Mouse (Mus musculus): ENCODE results near the gene Rad23a. TPM values are rescaled to one million over a fixed set of nuclear protein-coding genes. Genes with fewer than 3 reads are reported as not detected.

Gene Rad23a
- polyA plus RNA-seq, 1 experiment = 117 TPM

DNA sequence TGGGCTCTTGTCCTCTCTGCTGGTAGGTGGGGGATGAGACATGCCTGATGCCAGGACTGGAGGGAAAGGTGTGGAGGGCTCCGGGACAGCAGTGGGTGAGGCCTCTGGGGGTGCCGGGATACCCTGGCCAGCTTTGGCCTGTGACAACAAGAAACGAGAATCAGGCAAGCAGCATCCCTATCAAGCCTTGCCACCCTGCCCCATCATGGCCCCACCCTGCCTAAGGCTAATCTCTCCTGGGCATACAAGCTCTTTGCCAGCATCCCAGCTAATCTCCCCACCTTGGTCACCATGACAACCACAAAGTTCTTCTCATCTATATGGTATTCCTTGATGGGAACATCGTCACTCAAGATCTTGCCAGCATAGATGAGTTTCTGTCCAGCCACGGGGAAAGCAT is 2.0 kb downstream of the Rad23a start:
- no peak for DNase-seq
- Histone ChIP-seq H3K27me3 (ENCODE audit: control insufficient read depth, insufficient read depth, low read length) (no peaks in the 10 kb centered on the region), H3K27ac (ENCODE audit: insufficient read depth, low read length) (no peak overlapping the region), H3K4me1 (ENCODE audit: control insufficient read depth, insufficient read depth, low read length) (peaks cover 35% of the 10 kb centered on the region), H3K4me3 (replicated peaks; ENCODE audit: insufficient read depth, low read depth, low read length) (no peak overlapping the region)
- WGBS = 74% methylated on average over 5 of the region's 5 CpGs
- no peak for TF ChIP-seq CTCF (IDR thresholded peaks at IDR 0.05; ENCODE audit: borderline replicate concordance, insufficient read depth, low read depth, low read length)
- TF ChIP-seq POLR2A (IDR thresholded peaks at IDR 0.05; ENCODE audit: borderline replicate concordance, insufficient read depth, low read length) = no peak

DNA sequence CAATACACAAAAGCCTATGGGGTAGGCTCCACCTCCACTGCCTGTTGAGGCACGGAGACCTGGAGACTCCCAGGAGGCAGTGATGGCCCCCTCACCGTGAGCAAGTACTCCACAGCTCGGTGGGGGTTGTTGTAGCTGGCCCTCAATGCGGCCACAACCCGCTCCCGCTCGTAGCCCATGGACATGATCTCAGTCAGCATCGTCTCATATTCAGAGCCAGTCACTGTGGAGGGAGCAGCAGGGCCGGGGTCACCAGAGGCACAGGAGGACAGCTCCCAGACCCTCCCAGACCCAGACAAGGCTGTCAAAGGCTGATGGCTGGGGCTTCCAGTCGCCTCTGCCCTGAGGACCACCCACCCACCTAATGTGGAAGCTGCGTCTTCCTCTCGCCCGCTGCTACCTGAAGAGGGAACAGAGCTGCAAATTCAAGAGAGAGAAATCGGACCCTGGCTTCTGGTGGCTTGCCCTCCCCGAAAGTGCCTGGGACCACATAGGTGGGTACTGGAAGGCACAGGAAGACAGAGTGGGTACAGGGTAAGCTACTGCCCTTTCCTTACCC is 2.5 kb downstream of the Rad23a start:
- Histone ChIP-seq H3K27ac (ENCODE audit: insufficient read depth, low read length) (no peak overlapping the region), H3K4me3 (replicated peaks; ENCODE audit: insufficient read depth, low read depth, low read length) (no peak overlapping the region), H3K27me3 (ENCODE audit: control insufficient read depth, insufficient read depth, low read length) (no peaks in the 10 kb centered on the region), H3K4me1 (ENCODE audit: control insufficient read depth, insufficient read depth, low read length) (peaks cover 35% of the 10 kb centered on the region)
- TF ChIP-seq CTCF (IDR thresholded peaks at IDR 0.05; ENCODE audit: borderline replicate concordance, insufficient read depth, low read depth, low read length) (no peak), POLR2A (IDR thresholded peaks at IDR 0.05; ENCODE audit: borderline replicate concordance, insufficient read depth, low read length) (no peak)
- 71% methylated on average over 15 of the region's 15 CpGs for WGBS
- DNase-seq = no peak

DNA sequence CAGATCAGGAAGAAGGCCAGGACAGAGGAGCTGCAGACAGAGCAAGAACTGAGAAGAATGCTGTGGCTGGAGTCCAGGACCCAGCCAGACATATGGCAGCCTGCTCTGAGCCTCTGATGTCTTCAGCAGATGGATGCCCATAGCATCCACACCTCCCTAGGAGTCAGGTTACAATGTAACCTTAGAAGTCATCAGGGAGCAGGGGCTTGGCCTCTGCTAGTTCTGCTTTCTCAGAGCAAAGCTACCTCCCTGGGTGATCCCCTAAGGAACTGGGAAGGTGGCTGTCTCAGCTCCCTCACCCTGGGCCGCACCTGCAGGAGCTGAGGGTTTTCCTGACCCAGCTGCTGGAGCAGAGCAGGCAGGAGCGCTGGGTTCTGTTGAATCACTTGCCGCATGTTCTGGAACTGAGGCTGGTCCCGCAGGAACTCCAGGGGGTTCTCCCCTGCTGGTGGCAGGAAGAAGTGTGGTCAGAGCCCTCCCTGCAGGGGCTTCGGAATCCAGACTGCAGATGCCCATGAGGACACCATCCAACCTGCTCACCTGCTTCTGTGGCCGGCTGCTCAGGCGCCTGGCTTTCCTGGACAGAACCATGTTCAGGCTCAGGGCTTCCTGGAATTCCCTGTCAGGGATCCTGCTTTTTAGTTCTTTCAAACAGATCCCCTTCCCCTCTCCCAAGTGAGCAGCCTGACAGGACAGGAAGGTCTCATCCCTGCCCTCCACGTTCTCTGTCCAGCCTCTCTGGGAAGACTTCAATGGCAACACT is 3.1 kb downstream of the Rad23a start:
- Histone ChIP-seq H3K27ac (ENCODE audit: insufficient read depth, low read length) (peak overlapping the region; percentile 27; the same call in 1 of the 2 replicates), H3K27me3 (ENCODE audit: control insufficient read depth, insufficient read depth, low read length) (no peaks in the 10 kb centered on the region), H3K4me3 (replicated peaks; ENCODE audit: insufficient read depth, low read depth, low read length) (no peak overlapping the region), H3K4me1 (ENCODE audit: control insufficient read depth, insufficient read depth, low read length) (peaks cover 35% of the 10 kb centered on the region)
- 25% methylated on average over 8 of the region's 8 CpGs for WGBS
- peak; percentile 53 to 64 for DNase-seq
- TF ChIP-seq POLR2A (IDR thresholded peaks at IDR 0.05; ENCODE audit: borderline replicate concordance, insufficient read depth, low read length) (no peak), CTCF (IDR thresholded peaks at IDR 0.05; ENCODE audit: borderline replicate concordance, insufficient read depth, low read depth, low read length) (no peak)

DNA sequence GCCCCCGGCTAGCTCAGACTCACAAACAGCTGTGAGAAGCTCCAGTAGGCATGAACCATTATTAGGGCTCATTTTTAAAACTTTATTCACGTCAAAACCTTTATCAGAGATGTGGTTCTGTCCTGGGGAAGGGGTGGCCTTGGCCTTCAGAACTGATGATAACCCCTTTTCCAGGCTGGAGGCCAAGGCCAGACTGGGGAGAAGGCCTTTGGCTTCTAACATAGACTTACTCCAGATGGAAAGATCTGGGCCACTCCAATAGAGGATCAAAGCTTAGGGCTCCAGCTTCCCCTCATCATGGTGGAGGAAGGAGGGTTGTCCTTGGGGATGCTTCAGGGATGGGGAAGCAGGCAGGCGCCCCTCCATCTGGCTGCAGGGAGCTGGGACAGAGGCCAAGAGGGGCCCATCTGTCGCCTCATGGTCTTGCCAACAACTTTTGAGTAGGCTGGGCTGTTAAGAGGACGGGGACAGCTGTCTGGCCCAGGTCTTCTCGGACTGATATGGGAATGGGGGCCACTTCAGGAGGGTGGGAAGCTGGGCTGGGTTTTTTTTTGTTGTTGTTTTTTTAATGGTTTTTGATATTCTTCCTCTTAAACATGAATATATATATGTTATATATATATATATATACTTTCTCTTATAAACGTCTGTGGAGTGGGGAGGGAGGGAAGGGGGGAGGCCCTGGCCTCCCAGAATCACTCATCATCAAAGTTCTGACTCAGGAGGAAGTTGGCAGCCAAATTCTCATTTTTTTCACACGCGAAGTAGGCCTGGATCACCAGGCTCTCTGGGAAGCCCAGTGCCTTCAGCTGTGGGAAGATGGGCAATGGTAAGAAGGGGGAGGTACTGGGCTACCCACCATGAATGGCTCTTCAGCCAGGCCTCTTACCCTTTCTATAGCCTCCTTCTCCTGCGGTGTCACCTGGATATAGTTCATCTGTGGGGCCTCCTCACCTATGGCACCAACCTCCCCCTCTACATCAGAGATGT is 5.3 kb downstream of the Rad23a start:
- Histone ChIP-seq H3K4me3 (replicated peaks; ENCODE audit: insufficient read depth, low read depth, low read length) (no peak overlapping the region), H3K27me3 (ENCODE audit: control insufficient read depth, insufficient read depth, low read length) (no peaks in the 10 kb centered on the region), H3K4me1 (ENCODE audit: control insufficient read depth, insufficient read depth, low read length) (peaks cover 35% of the 10 kb centered on the region), H3K27ac (ENCODE audit: insufficient read depth, low read length) (peak overlapping the region; percentile 37)
- WGBS = 8% methylated on average over 10 of the region's 10 CpGs
- DNase-seq = peak; percentile 87 to 88
- TF ChIP-seq POLR2A (IDR thresholded peaks at IDR 0.05; ENCODE audit: borderline replicate concordance, insufficient read depth, low read length) (no peak), CTCF (IDR thresholded peaks at IDR 0.05; ENCODE audit: borderline replicate concordance, insufficient read depth, low read depth, low read length) (no peak)

DNA sequence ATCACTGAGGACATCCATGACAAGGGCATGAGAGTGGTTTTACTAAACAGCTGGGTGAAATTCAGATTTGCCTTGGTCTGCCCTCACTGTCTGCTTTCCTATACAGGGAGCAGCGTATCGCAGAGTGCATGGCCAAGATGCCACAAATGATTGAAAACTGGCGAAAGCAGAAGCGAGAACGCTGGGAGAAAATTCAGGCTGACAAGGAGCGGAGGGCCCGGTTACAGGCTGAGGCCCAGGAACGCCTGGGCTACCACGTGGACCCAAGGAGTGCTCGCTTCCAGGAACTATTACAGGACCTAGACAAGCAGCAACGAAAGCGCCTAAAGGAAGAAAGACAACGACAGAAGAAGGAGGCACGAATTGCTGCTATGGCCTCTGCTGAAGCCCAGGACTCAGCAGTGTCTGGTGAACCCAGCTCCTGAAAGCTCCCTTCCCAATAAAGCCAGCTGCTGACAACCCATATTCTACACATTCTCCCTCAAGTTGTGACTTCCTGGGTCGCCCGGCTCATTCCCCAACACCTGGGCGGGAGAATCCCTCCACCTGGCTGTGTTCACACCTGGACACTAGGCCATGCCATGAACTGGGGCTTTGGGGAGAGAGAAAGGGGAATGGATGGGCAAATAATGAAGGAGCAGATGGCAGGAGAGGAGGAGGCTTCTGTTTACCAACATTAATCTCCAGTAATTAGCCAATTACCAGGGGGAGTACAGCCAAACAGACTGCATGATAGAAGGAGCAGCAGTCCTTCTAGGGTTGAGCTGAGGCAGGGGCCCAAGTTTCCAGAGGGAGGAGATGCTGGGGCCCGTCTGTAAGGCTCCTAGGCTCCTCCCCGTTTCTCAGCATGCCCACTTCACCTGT is 6.2 kb downstream of the Rad23a start:
- Histone ChIP-seq H3K4me3 (replicated peaks; ENCODE audit: insufficient read depth, low read depth, low read length) (no peak overlapping the region), H3K27ac (ENCODE audit: insufficient read depth, low read length) (peak overlapping the region; percentile 37), H3K27me3 (ENCODE audit: control insufficient read depth, insufficient read depth, low read length) (no peaks in the 10 kb centered on the region), H3K4me1 (ENCODE audit: control insufficient read depth, insufficient read depth, low read length) (peaks cover 35% of the 10 kb centered on the region)
- 27% methylated on average over 19 of the region's 19 CpGs for WGBS
- peak; percentile 41 to 57 for DNase-seq
- no peak for TF ChIP-seq CTCF (IDR thresholded peaks at IDR 0.05; ENCODE audit: borderline replicate concordance, insufficient read depth, low read depth, low read length)
- no peak for TF ChIP-seq POLR2A (IDR thresholded peaks at IDR 0.05; ENCODE audit: borderline replicate concordance, insufficient read depth, low read length)

DNA sequence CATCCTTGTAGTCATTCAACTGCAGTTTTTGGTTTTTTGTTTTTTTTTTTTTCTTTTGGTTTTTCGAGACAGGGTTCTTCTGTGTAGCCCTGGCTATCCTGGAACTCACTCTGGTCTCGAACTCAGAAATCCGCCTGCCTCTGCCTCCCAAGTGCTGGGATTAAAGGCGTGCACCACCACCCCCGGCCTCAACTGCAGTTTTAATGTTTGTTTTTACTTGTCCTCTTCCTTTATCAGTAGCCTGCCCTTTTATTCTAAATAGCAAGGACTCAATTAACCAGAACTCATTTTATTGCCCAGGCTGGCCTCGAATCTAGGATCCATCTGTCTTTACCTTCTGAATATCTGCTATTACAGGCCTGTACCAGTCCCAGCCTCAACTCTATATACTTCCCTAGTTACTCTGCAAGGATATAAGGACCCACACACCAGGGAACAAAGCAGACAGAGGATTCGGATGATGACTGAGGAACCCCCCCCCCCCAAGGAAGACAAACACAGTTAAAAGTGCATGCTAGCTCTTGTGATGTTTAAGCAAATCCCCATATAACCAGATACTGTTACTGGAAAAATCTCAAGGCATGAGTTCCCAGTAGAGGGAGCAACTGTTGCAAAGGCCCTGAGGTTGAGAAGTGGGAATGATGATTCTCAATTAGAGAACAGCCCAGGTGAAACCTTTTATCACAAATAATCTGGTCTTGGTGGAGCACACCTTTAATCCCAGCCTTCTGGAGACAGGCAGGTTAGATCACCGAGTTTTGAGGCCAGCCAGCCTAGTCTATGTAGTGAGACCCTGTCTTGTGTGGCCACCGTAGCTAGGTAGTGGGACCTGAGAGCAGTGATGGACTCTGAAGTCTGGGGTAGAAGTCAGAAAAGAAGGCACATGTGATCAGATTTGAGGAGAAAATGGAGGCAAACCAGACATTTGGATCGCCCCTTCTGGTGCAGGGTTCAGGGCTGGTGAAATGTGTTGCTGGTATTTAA is 7.4 kb downstream of the Rad23a start:
- no peak for TF ChIP-seq CTCF (IDR thresholded peaks at IDR 0.05; ENCODE audit: borderline replicate concordance, insufficient read depth, low read depth, low read length)
- TF ChIP-seq POLR2A (IDR thresholded peaks at IDR 0.05; ENCODE audit: borderline replicate concordance, insufficient read depth, low read length) = no peak
- WGBS = 53% methylated on average over 10 of the region's 10 CpGs
- peaks cover 33% of the 10 kb centered on the region for H3K4me1 ChIP-seq (ENCODE audit: control insufficient read depth, insufficient read depth, low read length)

More for the DNA sequence above, 7.4 kb downstream of the Rad23a start:
- DNase-seq = no peak
- Histone ChIP-seq H3K27me3 (ENCODE audit: control insufficient read depth, insufficient read depth, low read length) (no peaks in the 10 kb centered on the region), H3K4me3 (replicated peaks; ENCODE audit: insufficient read depth, low read depth, low read length) (peak overlapping the region; percentile 66), H3K27ac (ENCODE audit: insufficient read depth, low read length) (peak overlapping the region; percentile 90; the same call in 1 of the 2 replicates)
